Mouse (Mus musculus) midbrain, embryonic 16.5 days (tissue): ENCODE data around the gene Frmd3. TPM values are rescaled to one million over a fixed set of nuclear protein-coding genes. Genes with fewer than 3 reads are reported as not detected.

Source experiments
- ATAC-seq: fragments of 200-750 bp; cut with Nextera tagmentation; 2 replicates; pipeline ENCODE4 v1.8.0; 2017; ENCODE audit warnings: moderate TSS enrichment
- H3K27ac ChIP-seq: fragments of 300-500 bp; sonication (generic); 2 replicates; pipeline ENCODE4 v1.5.1; 2014; ENCODE audit warnings: mild to moderate bottlenecking, low read length, mixed read lengths
- H3K27me3 ChIP-seq: fragments of 300-500 bp; sonication (generic); 2 replicates; pipeline ENCODE4 v1.6.1; 2014; ENCODE audit warnings: low read depth, low read length, mixed read lengths; ENCODE audit not compliant: control insufficient read depth, insufficient read depth
- H3K36me3 ChIP-seq: fragments of 300-500 bp; sonication (generic); 2 replicates; pipeline ENCODE4 v1.6.1; 2014; ENCODE audit warnings: mild to moderate bottlenecking, low read length, moderate library complexity, mixed read lengths; ENCODE audit not compliant: control insufficient read depth, insufficient read depth
- H3K4me1 ChIP-seq: fragments of 300-500 bp; sonication (generic); 2 replicates; pipeline ENCODE4 v1.6.1; 2014; ENCODE audit warnings: mild to moderate bottlenecking, low read length, mixed read lengths; ENCODE audit not compliant: control insufficient read depth, insufficient read depth
- H3K4me2 ChIP-seq: fragments of 300-500 bp; sonication (generic); 2 replicates; pipeline ENCODE4 v1.6.1; 2014; ENCODE audit warnings: mild to moderate bottlenecking, low read length, mixed read lengths
- H3K4me3 ChIP-seq: fragments of 300-500 bp; sonication (generic); 2 replicates; pipeline ENCODE4 v1.5.1; 2014; ENCODE audit warnings: low read depth, mild to moderate bottlenecking, low read length, moderate library complexity, mixed read lengths
- H3K9ac ChIP-seq: fragments of 300-500 bp; sonication (generic); 2 replicates; pipeline ENCODE4 v1.6.1; 2014; ENCODE audit warnings: low read depth, low read length, mixed read lengths
- H3K9me3 ChIP-seq: fragments of 300-500 bp; sonication (generic); replicated peaks from 2 replicates; pipeline ENCODE4 v1.6.1; 2014; ENCODE audit warnings: mild to moderate bottlenecking, low read length, mixed read lengths; ENCODE audit not compliant: control insufficient read depth, poor library complexity, severe bottlenecking
- WGBS: fragments of 180-500 bp; shearing (Covaris S2); extraction: QIAGEN DNeasy Blood & Tissue Kit; methylation state at CpG from one replicate; pipeline ENCODE4 v1.1.7; 2014; 5-methylcytosine and 5-hydroxymethylcytosine counted together
- polyA plus RNA-seq: library from polyadenylated mRNA; unstranded; fragments of >200 nt; fragmentation: Nextera tagmentation; extraction: Ambion mirVana; gene quantifications from 2 replicates; pipeline ENCODE4 v1.2.1, GENCODE M21; 2015

Gene Frmd3
- polyA plus RNA-seq, 1 experiment from 2014 or later: 40.6 TPM

GRCm38 (mm10) chr4:74242176-74242575 lies 228.9 kb downstream of the Frmd3 start, which contains the start of gene Kdm4c:
Gene Kdm4c (plus strand): TSS chr4:74242497.
- Histone ChIP-seq H3K27ac (no peak within 1 kb of the TSS), H3K36me3 (no peaks in the 10 kb centered on the region), H3K4me1 (no peaks in the 10 kb centered on the region), H3K9ac (no peak within 1 kb of the TSS), H3K9me3 (no peaks in the 10 kb centered on the region), H3K4me2 (no peak within 1 kb of the TSS), H3K4me3 (no peak within 1 kb of the TSS), H3K27me3 (no peaks in the 10 kb centered on the region)
- 73% methylated on average over 1 of the region's 1 CpGs for WGBS
- no peak for ATAC-seq

Other genes with a start within 250 kb of the Frmd3 start
- gene Rasef, start 222.4 kb upstream of the Frmd3 start, polyA plus RNA-seq: 0.31 and 0.59 TPM in 2 replicates
- gene Gm11758, start 137.2 kb upstream of the Frmd3 start, polyA plus RNA-seq: not detected in 2 replicates
- not detected in 2 replicates for gene Gm11757, start 122.3 kb upstream of the Frmd3 start, polyA plus RNA-seq
- gene Gm13871, start 107.5 kb upstream of the Frmd3 start, polyA plus RNA-seq: not detected in 2 replicates
- gene Gm11756, start 92.7 kb upstream of the Frmd3 start, polyA plus RNA-seq: not detected in 2 replicates
- not detected in 2 replicates for gene 2310002L09Rik, start 62.6 kb upstream of the Frmd3 start, polyA plus RNA-seq
- gene Kdm4c, start 229.1 kb downstream of the Frmd3 start, polyA plus RNA-seq: 16.6 and 17.9 TPM in 2 replicates